Mouse (Mus musculus): ENCODE results near the gene P2ry14. TPM values are rescaled to one million over a fixed set of nuclear protein-coding genes. Genes with fewer than 3 reads are reported as not detected.

Gene P2ry14
- polyA plus RNA-seq, 1 experiment from 2014 or later: 2.7 TPM

Other genes starting within 250 kb of the P2ry14 start
- gene Med12l, start 147.8 kb downstream of the P2ry14 start, polyA plus RNA-seq (2014; fragmentation: Nextera tagmentation; extraction: Ambion mirVana): 2.1 and 2.2 TPM in 2 replicates
- gene Gpr171, start 51.8 kb downstream of the P2ry14 start, polyA plus RNA-seq (2014; fragmentation: Nextera tagmentation; extraction: Ambion mirVana): 0.77 and 1.3 TPM in 2 replicates
- 5.7 and 9.5 TPM in 2 replicates for gene Gpr87, start 41.5 kb upstream of the P2ry14 start, polyA plus RNA-seq (2014; fragmentation: Nextera tagmentation; extraction: Ambion mirVana)
- 1.6 TPM in 2 replicates for gene P2ry13, start 57.3 kb upstream of the P2ry14 start, polyA plus RNA-seq (2014; fragmentation: Nextera tagmentation; extraction: Ambion mirVana)
- gene P2ry12, start 109.3 kb upstream of the P2ry14 start, polyA plus RNA-seq (2014; fragmentation: Nextera tagmentation; extraction: Ambion mirVana): 2.5 and 4.4 TPM in 2 replicates
- 11.7 and 12.2 TPM in 2 replicates for gene Igsf10, start 190.8 kb upstream of the P2ry14 start, polyA plus RNA-seq (2014; fragmentation: Nextera tagmentation; extraction: Ambion mirVana)

Data from stomach, embryonic 14.5 days (tissue).